Mouse (Mus musculus) cerebellum, adult 2 months (tissue): ENCODE data around the gene Slc16a11.

ENCODE experiments used
- CTCF ChIP-seq: fragments of 200-500 bp; IDR thresholded peaks from 2 replicates; pipeline ENCODE4 v1.5.1; 2011; ENCODE audit warnings: low read depth, mild to moderate bottlenecking, control low read depth, low read length, moderate library complexity, borderline replicate concordance; ENCODE audit not compliant: insufficient read depth
- POLR2A ChIP-seq: fragments of 200-500 bp; IDR thresholded peaks from 2 replicates; pipeline ENCODE4 v1.6.1; 2011; ENCODE audit warnings: low read length, control low read depth, borderline replicate concordance; ENCODE audit not compliant: insufficient read depth

- no peak for TF ChIP-seq CTCF
- TF ChIP-seq POLR2A = no peak
These were observed 21.9 kb downstream of the Slc16a11 start for GRCm38 (mm10) chr11:70234497-70234896.
